Mouse (Mus musculus) forebrain, embryonic 14.5 days (tissue): ENCODE measurements around the gene Smurf1. TPM values are rescaled to one million over a fixed set of nuclear protein-coding genes. Genes with fewer than 3 reads are reported as not detected.

Experiments
- ATAC-seq: fragments of 200-750 bp; cut with Nextera tagmentation; 2 replicates; pipeline ENCODE4 v1.8.0; 2017; ENCODE audit warnings: mild to moderate bottlenecking, moderate library complexity
- DNase-seq: peaks from one replicate; pipeline ENCODE4 v3.0.0-alpha.2; 2015; ENCODE audit warnings: low spot score
- H3K27ac ChIP-seq: fragments of 300-500 bp; sonication (generic); 2 replicates; pipeline ENCODE4 v1.5.1; 2014; ENCODE audit warnings: low read depth, mild to moderate bottlenecking, control low read depth, low read length, moderate library complexity
- H3K27me3 ChIP-seq: fragments of 300-500 bp; sonication (generic); replicated peaks from 2 replicates; pipeline ENCODE4 v1.6.1; 2014; ENCODE audit warnings: low read length, control low read depth, mixed read lengths; ENCODE audit not compliant: control insufficient read depth, insufficient read depth
- H3K36me3 ChIP-seq: fragments of 300-500 bp; sonication (generic); 2 replicates; pipeline ENCODE4 v1.6.1; 2014; ENCODE audit warnings: low read length, control low read depth; ENCODE audit not compliant: control insufficient read depth, insufficient read depth
- H3K4me1 ChIP-seq: fragments of 300-500 bp; sonication (generic); 2 replicates; pipeline ENCODE4 v1.6.1; 2014; ENCODE audit warnings: antibody characterized with exemption, low read length, control low read depth; ENCODE audit not compliant: control insufficient read depth, insufficient read depth
- H3K4me2 ChIP-seq: fragments of 300-500 bp; sonication (generic); 2 replicates; pipeline ENCODE4 v1.6.1; 2014; ENCODE audit warnings: mild to moderate bottlenecking, control low read depth, low read length
- H3K4me3 ChIP-seq: fragments of 300-500 bp; sonication (generic); 2 replicates; pipeline ENCODE4 v1.5.1; 2014; ENCODE audit warnings: low read depth, low read length, control low read depth
- H3K9ac ChIP-seq: fragments of 300-500 bp; sonication (generic); 2 replicates; pipeline ENCODE4 v1.6.1; 2014; ENCODE audit warnings: mild to moderate bottlenecking, low read length, control low read depth, moderate library complexity
- H3K9me3 ChIP-seq: fragments of 300-500 bp; sonication (generic); replicated peaks from 2 replicates; pipeline ENCODE4 v1.6.1; 2016; ENCODE audit warnings: low read length, control low read depth, mixed read lengths; ENCODE audit not compliant: control insufficient read depth
- WGBS: fragments of 180-500 bp; shearing (Covaris S2); extraction: QIAGEN DNeasy Blood & Tissue Kit; methylation state at CpG from one replicate; pipeline ENCODE4 v1.1.7; 2014; 5-methylcytosine and 5-hydroxymethylcytosine counted together
- polyA plus RNA-seq: library from polyadenylated mRNA; unstranded; fragments of >200 nt; fragmentation: Nextera tagmentation; extraction: Ambion mirVana; gene quantifications from 2 replicates; pipeline ENCODE4 v1.2.1, GENCODE M21; 2014

Gene Smurf1
- polyA plus RNA-seq, 1 experiment from 2014 or later = 16.5 TPM

- Histone ChIP-seq H3K9me3 (no peaks in the 10 kb centered on the region), H3K27me3 (no peaks in the 10 kb centered on the region), H3K9ac (no peak overlapping the region), H3K4me2 (no peak overlapping the region), H3K27ac (no peak overlapping the region), H3K36me3 (no peaks in the 10 kb centered on the region), H3K4me1 (no peaks in the 10 kb centered on the region), H3K4me3 (no peak overlapping the region)
- DNase-seq = no peak
- ATAC-seq = no peak
- WGBS = 87% methylated on average over 6 of the region's 6 CpGs
Observed at GRCm38 (mm10) chr5:144917172-144917571, 48.5 kb downstream of the Smurf1 start.

- H3K27ac ChIP-seq = no peak overlapping the region
- H3K4me1 ChIP-seq = no peaks in the 10 kb centered on the region
- 80% methylated on average over 5 of the region's 5 CpGs for WGBS
- H3K36me3 ChIP-seq = no peaks in the 10 kb centered on the region
- DNase-seq (no peak), ATAC-seq (no peak)
- H3K4me2 ChIP-seq = no peak overlapping the region
- H3K27me3 ChIP-seq = no peaks in the 10 kb centered on the region
- H3K9ac ChIP-seq = no peak overlapping the region
- no peaks in the 10 kb centered on the region for H3K9me3 ChIP-seq
- no peak overlapping the region for H3K4me3 ChIP-seq
Observed at GRCm38 (mm10) chr5:144915828-144916227, 49.8 kb downstream of the Smurf1 start.

- WGBS = 61% methylated on average over 7 of the region's 7 CpGs
- H3K27ac ChIP-seq = no peak overlapping the region
- ATAC-seq (no peak), DNase-seq (no peak)
- no peak overlapping the region for H3K9ac ChIP-seq
- no peaks in the 10 kb centered on the region for H3K4me1 ChIP-seq
- H3K27me3 ChIP-seq = no peaks in the 10 kb centered on the region
- H3K9me3 ChIP-seq = no peaks in the 10 kb centered on the region
- no peaks in the 10 kb centered on the region for H3K36me3 ChIP-seq
- no peak overlapping the region for H3K4me3 ChIP-seq
- H3K4me2 ChIP-seq = no peak overlapping the region
Observed at GRCm38 (mm10) chr5:144914433-144914906, 51.2 kb downstream of the Smurf1 start.

- DNase-seq (peak; percentile 19), ATAC-seq (no peak)
- Histone ChIP-seq H3K4me3 (no peak overlapping the region), H3K4me2 (no peak overlapping the region), H3K9ac (no peak overlapping the region), H3K36me3 (no peaks in the 10 kb centered on the region), H3K27ac (no peak overlapping the region), H3K9me3 (no peaks in the 10 kb centered on the region), H3K4me1 (no peaks in the 10 kb centered on the region), H3K27me3 (no peaks in the 10 kb centered on the region)
- 73% methylated on average over 16 of the region's 16 CpGs for WGBS
Observed at GRCm38 (mm10) chr5:144913923-144914322, 51.7 kb downstream of the Smurf1 start.

- 81% methylated on average over 5 of the region's 5 CpGs for WGBS
- H3K36me3 ChIP-seq = no peaks in the 10 kb centered on the region
- no peaks in the 10 kb centered on the region for H3K27me3 ChIP-seq
- H3K4me1 ChIP-seq = no peaks in the 10 kb centered on the region
- no peak for DNase-seq
- no peak for ATAC-seq
- H3K27ac ChIP-seq = no peak overlapping the region
- no peaks in the 10 kb centered on the region for H3K9me3 ChIP-seq
- H3K4me2 ChIP-seq = no peak overlapping the region
- no peak overlapping the region for H3K9ac ChIP-seq
- H3K4me3 ChIP-seq = no peak overlapping the region
Observed at GRCm38 (mm10) chr5:144913361-144913760, 52.3 kb downstream of the Smurf1 start.

GRCm38 (mm10) chr5:144912519-144913310 lies 52.9 kb downstream of the Smurf1 start:
- H3K4me2 ChIP-seq = no peak overlapping the region
- H3K27me3 ChIP-seq = no peaks in the 10 kb centered on the region
- no peaks in the 10 kb centered on the region for H3K4me1 ChIP-seq
- no peaks in the 10 kb centered on the region for H3K36me3 ChIP-seq
- WGBS = 45% methylated on average over 7 of the region's 7 CpGs
- no peaks in the 10 kb centered on the region for H3K9me3 ChIP-seq
- ATAC-seq (no peak), DNase-seq (no peak)
- no peak overlapping the region for H3K4me3 ChIP-seq
- no peak overlapping the region for H3K27ac ChIP-seq
- H3K9ac ChIP-seq = no peak overlapping the region

- 92% methylated on average over 4 of the region's 4 CpGs for WGBS
- H3K4me3 ChIP-seq = no peak overlapping the region
- DNase-seq = no peak
- H3K36me3 ChIP-seq = no peaks in the 10 kb centered on the region
- no peaks in the 10 kb centered on the region for H3K4me1 ChIP-seq
- H3K4me2 ChIP-seq = no peak overlapping the region
- no peaks in the 10 kb centered on the region for H3K9me3 ChIP-seq
- no peaks in the 10 kb centered on the region for H3K27me3 ChIP-seq
- H3K9ac ChIP-seq = no peak overlapping the region
- H3K27ac ChIP-seq = no peak overlapping the region
- no peak for ATAC-seq
Observed at GRCm38 (mm10) chr5:144909521-144909920, 56.1 kb downstream of the Smurf1 start.

GRCm38 (mm10) chr5:144907591-144907990 lies 58.1 kb downstream of the Smurf1 start:
- H3K27me3 ChIP-seq = no peaks in the 10 kb centered on the region
- 68% methylated on average over 2 of the region's 2 CpGs for WGBS
- H3K9me3 ChIP-seq = no peaks in the 10 kb centered on the region
- DNase-seq (no peak), ATAC-seq (no peak)
- no peak overlapping the region for H3K27ac ChIP-seq
- no peak overlapping the region for H3K9ac ChIP-seq
- no peak overlapping the region for H3K4me3 ChIP-seq
- no peaks in the 10 kb centered on the region for H3K36me3 ChIP-seq
- H3K4me1 ChIP-seq = no peaks in the 10 kb centered on the region
- no peak overlapping the region for H3K4me2 ChIP-seq

GRCm38 (mm10) chr5:144904356-144905134 lies 61.1 kb downstream of the Smurf1 start:
- no peak for DNase-seq
- Histone ChIP-seq H3K36me3 (peaks cover 6% of the 10 kb centered on the region; the same call in 1 of the 2 replicates), H3K27me3 (no peaks in the 10 kb centered on the region), H3K27ac (no peak overlapping the region), H3K4me3 (no peak overlapping the region), H3K4me2 (no peak overlapping the region), H3K9me3 (no peaks in the 10 kb centered on the region), H3K9ac (no peak overlapping the region), H3K4me1 (no peaks in the 10 kb centered on the region)
- 82% methylated on average over 12 of the region's 12 CpGs for WGBS
- no peak for ATAC-seq
